Comparison of ENCODE assay signal across 26 mouse cellular contexts in genomic region chr13:108758331-108758730, GRCm38 (mm10).
"Had no signal": no experiment of that assay in that cellular context is flagged by ENCODE, and none has a peak within 500 bp of the region (broad histone marks: within the 10 kb centered on the region; RNA-seq: fewer than 3 reads in every experiment).

No protein-coding gene starts in this region.

- H3K4me2 ChIP-seq: heart, embryonic 11.5 days; heart, embryonic 13.5 days; heart, embryonic 15.5 days; hindbrain, embryonic 13.5 days; hindbrain, embryonic 15.5 days; kidney, embryonic 15.5 days; limb, embryonic 12.5 days; liver, embryonic 11.5 days; liver, embryonic 13.5 days had no signal

- DNase-seq: gastrocnemius, postnatal 14 days; gastrocnemius, postnatal 36 days; heart, adult 11 months; heart, adult 2 months; heart, postnatal 14 days; heart, postnatal 36 days; kidney, adult 11 months; kidney, adult 2 months; kidney, adult 9 months; kidney, postnatal 14 days; kidney, postnatal 36 days; layer of hippocampus, adult 9-11 months; layer of hippocampus, postnatal 36 days; liver; liver, embryonic 13.5 days had no signal

- H3K9me3 ChIP-seq: heart, embryonic 13.5 days; heart, embryonic 15.5 days; hindbrain, embryonic 13.5 days; hindbrain, embryonic 15.5 days; kidney, embryonic 15.5 days; limb, embryonic 10.5 days; limb, embryonic 12.5 days; liver, embryonic 13.5 days had no signal

- H3K9ac ChIP-seq: heart, embryonic 13.5 days; heart, embryonic 15.5 days; hindbrain, embryonic 13.5 days; hindbrain, embryonic 15.5 days; kidney, embryonic 15.5 days; limb, embryonic 12.5 days; liver, embryonic 13.5 days had no signal

- H3K4me3 ChIP-seq: heart, adult 2 months; heart, embryonic 13.5 days; heart, embryonic 15.5 days; hindbrain, embryonic 13.5 days; hindbrain, embryonic 15.5 days; kidney, embryonic 15.5 days; limb, embryonic 10.5 days; limb, embryonic 12.5 days; liver, embryonic 13.5 days had no signal

- H3K27me3 ChIP-seq: heart, embryonic 13.5 days; heart, embryonic 15.5 days; hindbrain, embryonic 13.5 days; hindbrain, embryonic 15.5 days; kidney, embryonic 15.5 days; limb, embryonic 12.5 days; liver, embryonic 13.5 days had no signal

- H3K36me3 ChIP-seq: heart, embryonic 13.5 days; heart, embryonic 15.5 days; hindbrain, embryonic 13.5 days; hindbrain, embryonic 15.5 days; kidney, embryonic 15.5 days; limb, embryonic 10.5 days; limb, embryonic 12.5 days; liver, embryonic 13.5 days had no signal

- H3K27ac ChIP-seq: heart, adult 2 months; heart, embryonic 13.5 days; heart, embryonic 15.5 days; hindbrain, embryonic 13.5 days; hindbrain, embryonic 15.5 days; hindbrain, postnatal 0 days; kidney, embryonic 15.5 days; kidney, postnatal 0 days; limb, embryonic 10.5 days; limb, embryonic 12.5 days; liver, embryonic 13.5 days had no signal

- H3K4me1 ChIP-seq: heart, embryonic 13.5 days; heart, embryonic 15.5 days; hindbrain, embryonic 13.5 days; hindbrain, embryonic 15.5 days; kidney, embryonic 15.5 days; limb, embryonic 10.5 days; limb, embryonic 12.5 days; liver, embryonic 13.5 days had no signal
